Mouse (Mus musculus) heart, embryonic 14.5 days (tissue): ENCODE results near the gene Batf. TPM values are rescaled to one million over a fixed set of nuclear protein-coding genes. Genes with fewer than 3 reads are reported as not detected.

Source experiments
- ATAC-seq: fragments of 200-750 bp; cut with Nextera tagmentation; 2 replicates; pipeline ENCODE4 v1.8.0; 2017; ENCODE audit warnings: low read depth, moderate TSS enrichment; ENCODE audit not compliant: insufficient number of reproducible peaks, insufficient read depth, low FRiP score
- H3K27ac ChIP-seq, 2 experiments: fragments of 200-500 bp in 1 of 2; fragments of 300-500 bp in 1 of 2; sonication (generic) in 1 of 2; replicated peaks in 1 of 2; 2 replicates each; pipeline ENCODE4 v1.5.1; 2012 to 2014; ENCODE audit warnings: low read depth in 2 of 2, low read length in 2 of 2, control low read depth in 1 of 2, mild to moderate bottlenecking in 1 of 2, mixed read lengths in 1 of 2; ENCODE audit not compliant: control insufficient read depth in 1 of 2, insufficient read depth in 1 of 2
- H3K27me3 ChIP-seq: fragments of 300-500 bp; sonication (generic); 2 replicates; pipeline ENCODE4 v1.6.1; 2014; ENCODE audit warnings: mild to moderate bottlenecking, low read length, control low read depth; ENCODE audit not compliant: control insufficient read depth, insufficient read depth
- H3K36me3 ChIP-seq: fragments of 300-500 bp; sonication (generic); 2 replicates; pipeline ENCODE4 v1.6.1; 2014; ENCODE audit warnings: mild to moderate bottlenecking, control low read depth, low read length, mixed read lengths; ENCODE audit not compliant: control insufficient read depth, insufficient read depth
- H3K4me1 ChIP-seq, 2 experiments: fragments of 200-500 bp in 1 of 2; fragments of 300-500 bp in 1 of 2; sonication (generic) in 1 of 2; 2 replicates each; pipeline ENCODE4 v1.6.1; 2012 to 2014; ENCODE audit warnings: low read length in 2 of 2, control low read depth in 1 of 2, mixed read lengths in 1 of 2; ENCODE audit not compliant: control insufficient read depth in 2 of 2, insufficient read depth in 2 of 2
- H3K4me2 ChIP-seq: fragments of 300-500 bp; sonication (generic); 2 replicates; pipeline ENCODE4 v1.6.1; 2014; ENCODE audit warnings: mild to moderate bottlenecking, low read length
- H3K4me3 ChIP-seq, 2 experiments: fragments of 200-500 bp in 1 of 2; fragments of 300-500 bp in 1 of 2; sonication (generic) in 1 of 2; 2 replicates each; pipeline ENCODE4 v1.5.1; 2012 to 2014; ENCODE audit warnings: low read length in 2 of 2, mild to moderate bottlenecking in 2 of 2, control low read depth in 1 of 2, low read depth in 1 of 2, moderate library complexity in 1 of 2; ENCODE audit not compliant: control insufficient read depth in 1 of 2, insufficient read depth in 1 of 2
- H3K9ac ChIP-seq: fragments of 300-500 bp; sonication (generic); 2 replicates; pipeline ENCODE4 v1.6.1; 2014; ENCODE audit warnings: mild to moderate bottlenecking, low read length
- H3K9me3 ChIP-seq: fragments of 300-500 bp; sonication (generic); 2 replicates; pipeline ENCODE4 v1.6.1; 2016; ENCODE audit warnings: low read length, control low read depth; ENCODE audit not compliant: control insufficient read depth
- WGBS: fragments of 180-500 bp; shearing (Covaris S2); extraction: QIAGEN DNeasy Blood & Tissue Kit; methylation state at CpG from one replicate; pipeline ENCODE4 v1.1.7; 2014; 5-methylcytosine and 5-hydroxymethylcytosine counted together
- polyA plus RNA-seq: library from polyadenylated mRNA; unstranded; fragments of >200 nt; fragmentation: Nextera tagmentation; extraction: Ambion mirVana; gene quantifications from 2 replicates; pipeline ENCODE4 v1.2.1, GENCODE M21; 2014

Gene Batf
- polyA plus RNA-seq, 1 experiment from 2014 or later = 4.5 TPM

DNA sequence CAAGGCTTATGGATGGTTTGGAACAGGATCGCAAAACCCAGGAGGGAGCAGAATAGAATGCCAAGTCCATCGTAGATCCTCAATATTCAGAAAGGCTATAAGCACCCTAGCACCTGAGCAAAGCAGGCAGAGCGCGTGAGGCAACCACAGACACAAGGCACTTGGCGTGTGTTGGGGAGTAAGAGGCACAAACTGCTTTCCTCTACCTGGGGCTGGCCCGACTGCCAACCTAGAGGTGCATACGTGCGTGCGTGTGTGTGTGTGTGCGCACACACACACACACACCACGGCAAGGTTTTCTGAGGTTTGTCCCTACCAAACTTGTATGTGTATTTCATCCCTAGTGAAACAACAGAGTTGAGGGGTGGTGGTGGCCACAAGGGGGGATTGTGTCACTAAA, 20.9 kb downstream of the Batf start:
- Histone ChIP-seq H3K4me2 (no peak overlapping the region), H3K9me3 (no peaks in the 10 kb centered on the region), H3K9ac (no peak overlapping the region), H3K27me3 (no peaks in the 10 kb centered on the region), H3K27ac (no peak overlapping the region), H3K36me3 (no peaks in the 10 kb centered on the region), H3K4me1 (peaks cover 12 to 16% of the 10 kb centered on the region in 2 experiments), H3K4me3 (no peak overlapping the region)
- WGBS = 93% methylated on average over 11 of the region's 11 CpGs
- ATAC-seq = no peak

DNA sequence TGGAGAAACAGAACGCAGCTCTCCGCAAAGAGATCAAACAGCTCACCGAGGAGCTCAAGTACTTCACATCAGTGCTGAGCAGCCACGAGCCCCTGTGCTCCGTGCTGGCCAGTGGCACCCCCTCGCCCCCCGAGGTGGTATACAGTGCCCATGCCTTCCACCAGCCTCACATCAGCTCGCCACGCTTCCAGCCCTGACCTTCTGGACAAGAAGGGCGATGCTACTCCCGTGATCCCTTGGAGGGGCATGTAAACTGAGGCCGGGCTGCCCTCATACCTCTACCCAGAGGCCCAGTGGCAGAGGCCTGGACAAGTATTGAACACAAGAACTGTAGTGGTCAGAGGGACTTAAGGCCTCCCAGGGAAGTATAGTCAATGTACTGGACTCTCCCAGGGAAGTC, 22.1 kb downstream of the Batf start:
- no peak for ATAC-seq
- Histone ChIP-seq H3K27me3 (no peaks in the 10 kb centered on the region), H3K4me1 (peaks cover 12 to 16% of the 10 kb centered on the region in 2 experiments), H3K4me3 (no peak overlapping the region), H3K9me3 (no peaks in the 10 kb centered on the region), H3K27ac (no peak overlapping the region), H3K9ac (no peak overlapping the region), H3K4me2 (no peak overlapping the region), H3K36me3 (no peaks in the 10 kb centered on the region)
- 82% methylated on average over 12 of the region's 12 CpGs for WGBS

DNA sequence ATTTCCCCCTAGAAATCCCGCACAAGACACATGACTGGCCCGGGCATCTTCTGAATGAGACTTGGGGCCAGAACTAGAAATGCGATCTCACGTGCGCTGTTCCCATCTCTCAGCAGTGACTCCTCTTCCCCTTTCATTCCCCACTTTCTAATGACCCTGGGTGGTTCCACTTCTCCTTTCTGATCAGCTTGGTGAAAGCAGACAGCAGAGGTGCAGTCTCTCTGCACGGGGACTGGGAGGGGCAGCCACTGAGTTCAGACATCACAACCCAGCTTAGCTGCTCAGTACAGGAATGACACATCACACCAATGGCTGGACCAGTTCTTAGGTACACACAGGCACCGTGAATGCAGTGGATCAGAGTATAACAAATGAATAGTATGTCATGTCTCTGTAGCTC, 24.2 kb downstream of the Batf start:
- ATAC-seq = no peak
- Histone ChIP-seq H3K4me2 (no peak overlapping the region), H3K36me3 (no peaks in the 10 kb centered on the region), H3K27ac (no peak overlapping the region), H3K4me3 (no peak overlapping the region), H3K4me1 (peaks cover 3 to 8% of the 10 kb centered on the region in 2 experiments), H3K9me3 (no peaks in the 10 kb centered on the region), H3K9ac (no peak overlapping the region), H3K27me3 (no peaks in the 10 kb centered on the region)
- 77% methylated on average over 7 of the region's 7 CpGs for WGBS

DNA sequence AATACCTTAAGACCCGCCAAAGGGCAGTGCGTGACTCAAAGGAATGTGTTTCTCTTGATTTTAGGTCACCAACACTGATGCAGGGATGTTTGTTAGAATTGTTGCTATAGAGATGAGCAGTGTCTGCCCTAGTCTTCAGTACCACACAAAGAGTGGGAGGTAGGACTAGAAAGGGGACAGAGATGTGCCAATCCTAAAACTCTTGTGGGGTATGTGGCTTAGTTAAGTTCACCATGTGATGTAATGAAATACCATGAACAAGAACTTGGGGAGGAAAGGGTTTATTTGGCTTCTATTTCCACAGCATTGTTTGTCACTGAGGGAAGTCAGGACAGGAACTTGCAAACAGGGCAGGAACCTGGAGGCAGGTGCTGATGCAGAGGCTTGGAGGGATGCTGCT, 26.1 kb downstream of the Batf start:
- WGBS = 71% methylated on average over 2 of the region's 2 CpGs
- no peak overlapping the region for H3K4me3 ChIP-seq
- H3K9ac ChIP-seq = no peak overlapping the region
- H3K4me1 ChIP-seq = no peaks in the 10 kb centered on the region
- ATAC-seq = no peak
- H3K9me3 ChIP-seq = no peaks in the 10 kb centered on the region
- H3K4me2 ChIP-seq = no peak overlapping the region
- no peak overlapping the region for H3K27ac ChIP-seq
- H3K27me3 ChIP-seq = no peaks in the 10 kb centered on the region
- H3K36me3 ChIP-seq = no peaks in the 10 kb centered on the region

DNA sequence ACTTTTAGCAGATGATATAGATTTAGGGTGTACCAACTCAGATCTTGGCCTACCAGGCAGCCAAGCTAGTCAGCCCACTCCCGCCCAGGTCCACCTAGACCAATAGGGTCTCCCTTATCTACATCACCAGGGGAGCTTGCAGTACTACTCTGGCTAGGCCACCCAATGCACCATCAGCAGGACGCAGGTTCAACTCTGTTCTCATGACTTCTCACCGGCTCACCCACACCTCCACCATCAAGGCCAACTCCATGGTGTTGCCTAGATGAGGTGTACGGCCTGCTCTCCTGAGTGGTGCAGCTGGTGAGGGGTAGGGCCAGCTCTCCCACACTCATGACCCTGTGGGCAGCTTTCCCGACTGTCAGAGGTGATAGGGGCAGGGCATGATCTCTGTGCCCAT, 27.7 kb downstream of the Batf start:
- Histone ChIP-seq H3K27me3 (no peaks in the 10 kb centered on the region), H3K4me1 (no peaks in the 10 kb centered on the region), H3K9ac (no peak overlapping the region), H3K9me3 (no peaks in the 10 kb centered on the region), H3K4me2 (no peak overlapping the region), H3K27ac (no peak overlapping the region), H3K36me3 (no peaks in the 10 kb centered on the region), H3K4me3 (no peak overlapping the region)
- no peak for ATAC-seq
- WGBS = 91% methylated on average over 5 of the region's 5 CpGs

DNA sequence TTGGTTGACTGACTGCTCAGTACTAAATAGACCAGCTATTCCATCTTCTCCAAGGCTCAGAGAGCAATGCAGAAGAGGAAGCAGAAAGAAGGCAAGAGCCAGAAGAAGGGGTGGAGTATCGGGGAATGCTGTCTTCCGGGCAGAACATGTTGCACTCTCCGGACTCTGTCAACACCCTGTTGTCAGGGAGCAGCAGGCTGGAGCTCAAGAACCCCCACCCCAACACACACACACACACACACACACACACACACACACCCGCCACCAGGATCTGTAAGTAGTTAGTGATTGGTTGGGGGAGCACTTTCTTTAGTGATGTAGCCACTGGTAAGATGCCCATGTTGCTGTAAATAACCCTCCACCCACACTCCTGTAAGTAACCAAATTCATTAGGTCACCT, 38.8 kb downstream of the Batf start:
- H3K4me1 ChIP-seq = peaks cover 0 to 9% of the 10 kb centered on the region in 2 experiments; a peak in 2 of 4 replicates
- H3K9me3 ChIP-seq = no peaks in the 10 kb centered on the region
- H3K36me3 ChIP-seq = no peaks in the 10 kb centered on the region
- H3K27me3 ChIP-seq = no peaks in the 10 kb centered on the region
- WGBS = 35% methylated on average over 4 of the region's 4 CpGs
- no peak overlapping the region for H3K9ac ChIP-seq
- H3K4me3 ChIP-seq = no peak overlapping the region
- no peak overlapping the region for H3K27ac ChIP-seq
- ATAC-seq = no peak
- no peak overlapping the region for H3K4me2 ChIP-seq

DNA sequence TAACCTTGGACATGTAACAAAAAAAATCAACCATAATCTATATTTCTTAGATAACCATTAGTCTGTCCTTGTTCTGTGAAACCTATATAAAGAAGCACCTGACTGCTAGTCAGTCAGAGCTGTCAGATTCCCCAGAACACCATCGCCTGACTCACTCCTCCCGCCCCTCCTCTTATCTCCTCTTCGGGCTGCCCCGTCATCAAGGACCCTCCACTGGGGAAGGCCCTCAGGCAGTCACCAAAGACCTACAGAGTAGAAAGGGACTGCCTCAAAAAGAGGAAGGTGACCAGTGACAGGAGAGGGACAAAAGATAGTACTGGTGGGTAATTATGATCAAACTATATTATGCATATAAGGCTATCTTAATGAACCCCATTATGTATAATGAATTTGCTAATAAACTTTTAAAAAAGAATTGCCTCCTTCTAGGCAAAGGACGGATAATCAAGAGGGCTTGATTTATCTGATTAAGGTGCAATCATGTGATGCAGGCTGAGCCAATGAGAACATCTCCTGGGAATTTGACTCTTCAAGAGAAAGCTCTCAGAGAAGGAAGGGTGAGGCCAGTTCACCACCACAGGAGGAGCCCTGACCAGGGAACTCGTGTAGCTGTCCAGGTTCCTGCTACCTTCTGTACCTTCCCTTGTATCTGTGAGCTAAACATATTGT, 40.4 kb downstream of the Batf start:
- H3K27me3 ChIP-seq = no peaks in the 10 kb centered on the region

DNA sequence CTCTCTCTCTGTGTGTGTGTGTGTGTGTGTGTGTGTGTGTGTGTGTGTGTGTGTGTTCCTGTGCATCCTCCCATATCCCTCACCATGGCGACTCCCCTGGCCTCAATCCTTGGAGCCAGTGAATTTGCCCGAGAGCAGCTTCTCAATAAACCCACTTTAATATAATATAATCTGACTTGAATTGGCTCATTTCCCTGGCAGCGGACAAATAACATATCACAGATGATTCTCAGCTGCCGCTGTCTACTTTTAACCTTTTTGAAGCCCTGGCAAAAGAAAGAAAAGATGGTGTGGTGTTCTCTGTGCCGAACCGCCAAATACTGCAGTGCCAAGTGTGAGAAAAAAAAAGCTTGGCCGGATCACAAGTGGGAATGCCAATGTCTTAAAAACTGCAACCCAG, 41.7 kb downstream of the Batf start:
- no peaks in the 10 kb centered on the region for H3K27me3 ChIP-seq
- peaks cover 0 to 9% of the 10 kb centered on the region in 2 experiments; a peak in 2 of 4 replicates for H3K4me1 ChIP-seq
- H3K36me3 ChIP-seq = no peaks in the 10 kb centered on the region
- H3K27ac ChIP-seq = no peak overlapping the region
- H3K4me3 ChIP-seq = no peak overlapping the region
- 76% methylated on average over 7 of the region's 7 CpGs for WGBS
- H3K4me2 ChIP-seq = no peak overlapping the region
- no peak for ATAC-seq
- H3K9ac ChIP-seq = no peak overlapping the region
- H3K9me3 ChIP-seq = no peaks in the 10 kb centered on the region

More for the DNA sequence above, 40.4 kb downstream of the Batf start:
- 33% methylated on average over 6 of the region's 6 CpGs for WGBS
- H3K9me3 ChIP-seq = no peaks in the 10 kb centered on the region
- H3K4me2 ChIP-seq = no peak overlapping the region
- no peak for ATAC-seq
- H3K36me3 ChIP-seq = no peaks in the 10 kb centered on the region
- no peak overlapping the region for H3K27ac ChIP-seq
- peaks cover 0 to 9% of the 10 kb centered on the region in 2 experiments; a peak in 2 of 4 replicates for H3K4me1 ChIP-seq
- H3K9ac ChIP-seq = no peak overlapping the region
- H3K4me3 ChIP-seq = no peak overlapping the region
